Mouse (Mus musculus) left cerebral cortex, postnatal 36 days (tissue): ENCODE results near the gene Igsf3. TPM values are rescaled to one million over a fixed set of nuclear protein-coding genes. Genes with fewer than 3 reads are reported as not detected.
"Not testable (repeated sequence)": the region's sequence is repeated elsewhere in the genome, so short reads cannot be mapped to it uniquely, and the experiment has no call there.

Experiments
- DNase-seq, 2 experiments: peaks; one replicate each; pipeline ENCODE4 v3.0.0; 2021 to 2022; ENCODE audit warnings: low spot score in 2 of 2, mixed read lengths in 1 of 2
- intact Hi-C: fragments of 180-260 bp; cut with DNase I; formaldehyde crosslinking; loops from one replicate; pipeline ENCODE4 v1.15.1; 2025
- total RNA-seq, 2 experiments: library from RNA; stranded (reverse); gene quantifications; 2 replicates each; pipeline ENCODE4 v1.2.3; 2021

Igsf3 gene
- total RNA-seq, 2 experiments from 2014 or later, result 19.4 to 23.3 TPM

GRCm38 (mm10) chr3:101398071-101398786 is 21.3 kb downstream of the Igsf3 start:
- no peak for DNase-seq
- intact Hi-C loops, result no loop called here

GRCm38 (mm10) chr3:101398877-101399276 is 22.0 kb downstream of the Igsf3 start:
- intact Hi-C loops, result no loop called here
- DNase-seq, result no peak

GRCm38 (mm10) chr3:101401501-101401900 is 24.6 kb downstream of the Igsf3 start:
- intact Hi-C loops, result no loop called here
- no peak for DNase-seq

GRCm38 (mm10) chr3:101404620-101405415 is 27.9 kb downstream of the Igsf3 start:
- no peak for DNase-seq
- intact Hi-C loops, result loop anchor here (5.0 kb wide), 1 partner anchor 33 kb away; no protein-coding TSS in a partner anchor

GRCm38 (mm10) chr3:101405495-101405894 is 28.6 kb downstream of the Igsf3 start:
- DNase-seq, result peak; percentile 62 to 66
- intact Hi-C loops, result loop anchor here (5.0 kb wide), 1 partner anchor 33 kb away; no protein-coding TSS in a partner anchor

GRCm38 (mm10) chr3:101406097-101406496 is 29.2 kb downstream of the Igsf3 start:
- DNase-seq, result no peak
- intact Hi-C loops, result loop anchor here (5.0 kb wide), 1 partner anchor 34 kb away; no protein-coding TSS in a partner anchor

- intact Hi-C loops, result loop anchor here (5.0 kb wide), 1 partner anchor 35 kb away; no protein-coding TSS in a partner anchor
- DNase-seq, result no peak
These were observed 30.7 kb downstream of the Igsf3 start for GRCm38 (mm10) chr3:101407568-101407967.

GRCm38 (mm10) chr3:101408953-101409750 is 32.3 kb downstream of the Igsf3 start:
- intact Hi-C loops, result loop anchor here (5.0 kb wide), 1 partner anchor 37 kb away; no protein-coding TSS in a partner anchor
- DNase-seq, result no peak

- intact Hi-C loops, result no loop called here
- DNase-seq, result no peak
These were observed 33.3 kb downstream of the Igsf3 start for GRCm38 (mm10) chr3:101410202-101410601.

- no peak for DNase-seq
- intact Hi-C loops, result no loop called here
These were observed 33.9 kb downstream of the Igsf3 start for GRCm38 (mm10) chr3:101410745-101411144.

- intact Hi-C loops, result no loop called here
- no peak for DNase-seq
These were observed 34.7 kb downstream of the Igsf3 start for GRCm38 (mm10) chr3:101411626-101412025.

- DNase-seq, result no peak
- intact Hi-C loops, result no loop called here
These were observed 35.2 kb downstream of the Igsf3 start for GRCm38 (mm10) chr3:101412115-101412514.

GRCm38 (mm10) chr3:101413013-101413412 is 36.1 kb downstream of the Igsf3 start:
- intact Hi-C loops, DNase-seq: not testable (repeated sequence)

GRCm38 (mm10) chr3:101418740-101419652 is 42.1 kb downstream of the Igsf3 start:
- no peak for DNase-seq
- intact Hi-C loops, result no loop called here

GRCm38 (mm10) chr3:101419653-101419994 is 42.7 kb downstream of the Igsf3 start:
- intact Hi-C loops, result no loop called here
- DNase-seq, result no peak

- intact Hi-C loops, result no loop called here
- DNase-seq, result no peak
These were observed 46.3 kb downstream of the Igsf3 start for GRCm38 (mm10) chr3:101423188-101423587.

- intact Hi-C loops, result no loop called here
- no peak for DNase-seq
These were observed 47.5 kb downstream of the Igsf3 start for GRCm38 (mm10) chr3:101424295-101424885.

GRCm38 (mm10) chr3:101429982-101430754 is 53.3 kb downstream of the Igsf3 start:
- intact Hi-C loops, result no loop called here
- no peak for DNase-seq
